In genomic region chr19:22920949-22921348, GRCm38 (mm10) we compare ENCODE assay signal across 30 mouse cellular contexts.
"Had no signal": no experiment of that assay in that cellular context is flagged by ENCODE, and none has a peak within 500 bp of the region (broad histone marks: within the 10 kb centered on the region; RNA-seq: fewer than 3 reads in every experiment).

No protein-coding gene starts in this region.

- H3K27me3 ChIP-seq: limb, embryonic 12.5 days; limb, embryonic 13.5 days; limb, embryonic 15.5 days; liver, embryonic 12.5 days; liver, embryonic 13.5 days; liver, embryonic 15.5 days; lung, embryonic 15.5 days; midbrain, embryonic 13.5 days; midbrain, embryonic 15.5 days had no signal

- H3K4me1 ChIP-seq: liver, embryonic 13.5 days; liver, embryonic 15.5 days had no signal

- H3K36me3 ChIP-seq: limb, embryonic 10.5 days; limb, embryonic 12.5 days; limb, embryonic 13.5 days; limb, embryonic 15.5 days; liver, embryonic 12.5 days; liver, embryonic 13.5 days; liver, embryonic 15.5 days; lung, embryonic 15.5 days; midbrain, embryonic 10.5 days; midbrain, embryonic 12.5 days; midbrain, embryonic 13.5 days; midbrain, embryonic 15.5 days had no signal

- H3K9ac ChIP-seq: limb, embryonic 12.5 days; limb, embryonic 13.5 days; limb, embryonic 15.5 days; liver, embryonic 12.5 days; liver, embryonic 13.5 days; liver, embryonic 14.5 days; liver, embryonic 15.5 days; liver, postnatal 0 days; lung, embryonic 14.5 days; lung, embryonic 15.5 days; midbrain, embryonic 12.5 days; midbrain, embryonic 13.5 days; midbrain, embryonic 15.5 days had no signal

- H3K4me3 ChIP-seq: limb, embryonic 10.5 days; limb, embryonic 12.5 days; limb, embryonic 13.5 days; limb, embryonic 15.5 days; liver, embryonic 12.5 days; liver, embryonic 13.5 days; liver, embryonic 15.5 days; lung, embryonic 15.5 days; megakaryocyte, embryonic 14.5 days; midbrain, embryonic 10.5 days; midbrain, embryonic 12.5 days; midbrain, embryonic 13.5 days; midbrain, embryonic 15.5 days; myocyte had no signal

- H3K4me2 ChIP-seq: limb, embryonic 12.5 days; limb, embryonic 13.5 days; limb, embryonic 15.5 days; liver, embryonic 11.5 days; liver, embryonic 12.5 days; liver, embryonic 13.5 days; liver, embryonic 15.5 days; lung, embryonic 14.5 days; lung, embryonic 15.5 days; midbrain, embryonic 11.5 days; midbrain, embryonic 12.5 days; midbrain, embryonic 13.5 days; midbrain, embryonic 15.5 days had no signal

- H3K27ac ChIP-seq: limb, embryonic 10.5 days; limb, embryonic 12.5 days; limb, embryonic 13.5 days; limb, embryonic 15.5 days; liver, embryonic 12.5 days; liver, embryonic 13.5 days; liver, embryonic 14.5 days; liver, embryonic 15.5 days; lung, embryonic 15.5 days; macrophage; midbrain, embryonic 10.5 days; midbrain, embryonic 12.5 days; midbrain, embryonic 13.5 days; midbrain, embryonic 15.5 days had no signal

- DNase-seq: left cerebral cortex, postnatal 4 days; liver; liver, embryonic 13.5 days; liver, postnatal 0 days; lung, adult 18-20 months; lung, adult 2 months; lung, embryonic 14.5 days; lung, postnatal 10 days; lung, postnatal 14 days; lung, postnatal 36 days; lung, postnatal 4 days; midbrain, embryonic 14.5 days had no signal

- H3K9me3 ChIP-seq: limb, embryonic 10.5 days; limb, embryonic 12.5 days; limb, embryonic 13.5 days; limb, embryonic 15.5 days; liver, embryonic 12.5 days; liver, embryonic 13.5 days; liver, embryonic 15.5 days; lung, embryonic 15.5 days; megakaryocyte, embryonic 14.5 days; midbrain, embryonic 10.5 days; midbrain, embryonic 12.5 days; midbrain, embryonic 13.5 days; midbrain, embryonic 15.5 days had no signal

- ATAC-seq: liver, embryonic 12.5 days; liver, postnatal 0 days; lung, postnatal 0 days; midbrain, embryonic 13.5 days; midbrain, embryonic 15.5 days had no signal
